Mouse (Mus musculus): Measurements from ENCODE around the gene Cdx2. TPM values are rescaled to one million over a fixed set of nuclear protein-coding genes. Genes with fewer than 3 reads are reported as not detected.

Gene Cdx2
- total RNA-seq, 1 experiment: 5.4 TPM

GRCm38 (mm10) chr5:147297249-147297648 is 9.8 kb downstream of the Cdx2 start:
- Histone ChIP-seq H3K4me1 (ENCODE audit: control insufficient read depth in 2 of 2, insufficient read depth in 2 of 2, low read length in 2 of 2, poor library complexity in 1 of 2) (peaks cover 0 to 14% of the 10 kb centered on the region in 2 experiments; a peak in 1 of 4 replicates), H3K9me3 (ENCODE audit: control insufficient read depth, insufficient read depth, low read depth, low read length) (no peaks in the 10 kb centered on the region), H3K4me3 (ENCODE audit: insufficient read depth in 1 of 2, low read depth in 1 of 2, low read length in 2 of 2, poor library complexity in 1 of 2, severe bottlenecking in 1 of 2) (no peak overlapping the region), H3K36me3 (ENCODE audit: control insufficient read depth, insufficient read depth, low read length, poor library complexity, severe bottlenecking) (no peaks in the 10 kb centered on the region), H3K9ac (ENCODE audit: insufficient read depth, low read depth, low read length, poor library complexity, severe bottlenecking) (no peak overlapping the region), H3K27ac (ENCODE audit: insufficient read depth, low read depth, low read length, poor library complexity, severe bottlenecking) (no peak overlapping the region)
- DNase-seq (ENCODE audit: low read depth, low spot score): no peak
- TF ChIP-seq CHD2 (IDR thresholded peaks at IDR 0.05; ENCODE audit: low read depth, low read length) (no peak), MAFK (IDR thresholded peaks at IDR 0.05; ENCODE audit: insufficient read depth, low read depth, low read length) (no peak), ZNF384 (IDR thresholded peaks at IDR 0.05; ENCODE audit: low read depth, low read length) (no peak), ZC3H11A (IDR thresholded peaks at IDR 0.05; ENCODE audit: borderline replicate concordance, low read depth, low read length) (no peak), HCFC1 (IDR thresholded peaks at IDR 0.05; ENCODE audit: borderline replicate concordance, insufficient read depth, low read length) (no peak)
- in situ Hi-C loops (cut with MboI; ENCODE audit: low sequenced_read_pairs in 2 of 2, unreplicated experiment in 2 of 2): no loop called here

GRCm38 (mm10) chr5:147294121-147294520 is 12.9 kb downstream of the Cdx2 start:
- H3K4me3 ChIP-seq (ENCODE audit: insufficient read depth in 1 of 2, low read depth in 1 of 2, low read length in 2 of 2, poor library complexity in 1 of 2, severe bottlenecking in 1 of 2): peak overlapping the region in 1 of 2 experiments; percentile 18; a peak in 1 of 4 replicates
- H3K9ac ChIP-seq (ENCODE audit: insufficient read depth, low read depth, low read length, poor library complexity, severe bottlenecking): no peak overlapping the region
- in situ Hi-C loops (cut with MboI; ENCODE audit: low sequenced_read_pairs in 2 of 2, unreplicated experiment in 2 of 2): no loop called here
- H3K27ac ChIP-seq (ENCODE audit: insufficient read depth, low read depth, low read length, poor library complexity, severe bottlenecking): no peak overlapping the region
- no peak for TF ChIP-seq ZNF384 (IDR thresholded peaks at IDR 0.05; ENCODE audit: low read depth, low read length)
- no peak for TF ChIP-seq HCFC1 (IDR thresholded peaks at IDR 0.05; ENCODE audit: borderline replicate concordance, insufficient read depth, low read length)
- TF ChIP-seq ZC3H11A (IDR thresholded peaks at IDR 0.05; ENCODE audit: borderline replicate concordance, low read depth, low read length): peak; percentile 23; the same call in 1 of the 2 replicates
- peaks cover 0 to 9% of the 10 kb centered on the region in 2 experiments; a peak in 1 of 4 replicates for H3K4me1 ChIP-seq (ENCODE audit: control insufficient read depth in 2 of 2, insufficient read depth in 2 of 2, low read length in 2 of 2, poor library complexity in 1 of 2)
- no peak for DNase-seq (ENCODE audit: low read depth, low spot score)
- H3K36me3 ChIP-seq (ENCODE audit: control insufficient read depth, insufficient read depth, low read length, poor library complexity, severe bottlenecking): no peaks in the 10 kb centered on the region
- no peaks in the 10 kb centered on the region for H3K9me3 ChIP-seq (ENCODE audit: control insufficient read depth, insufficient read depth, low read depth, low read length)

GRCm38 (mm10) chr5:147293127-147293910 is 13.8 kb downstream of the Cdx2 start:
- Histone ChIP-seq H3K4me3 (ENCODE audit: insufficient read depth in 1 of 2, low read depth in 1 of 2, low read length in 2 of 2, poor library complexity in 1 of 2, severe bottlenecking in 1 of 2) (peak overlapping the region in 1 of 2 experiments; percentile 18; a peak in 1 of 4 replicates), H3K27ac (ENCODE audit: insufficient read depth, low read depth, low read length, poor library complexity, severe bottlenecking) (no peak overlapping the region), H3K4me1 (ENCODE audit: control insufficient read depth in 2 of 2, insufficient read depth in 2 of 2, low read length in 2 of 2, poor library complexity in 1 of 2) (peaks cover 0 to 9% of the 10 kb centered on the region in 2 experiments; a peak in 1 of 4 replicates), H3K9ac (ENCODE audit: insufficient read depth, low read depth, low read length, poor library complexity, severe bottlenecking) (no peak overlapping the region), H3K36me3 (ENCODE audit: control insufficient read depth, insufficient read depth, low read length, poor library complexity, severe bottlenecking) (no peaks in the 10 kb centered on the region), H3K9me3 (ENCODE audit: control insufficient read depth, insufficient read depth, low read depth, low read length) (no peaks in the 10 kb centered on the region)
- in situ Hi-C loops (cut with MboI; ENCODE audit: low sequenced_read_pairs in 2 of 2, unreplicated experiment in 2 of 2): no loop called here
- no peak; the same call in 1 of the 2 replicates for TF ChIP-seq ZC3H11A (IDR thresholded peaks at IDR 0.05; ENCODE audit: borderline replicate concordance, low read depth, low read length)
- 0 out of 2 replicates have a peak, but pooled peaks have one; percentile 31 for TF ChIP-seq MAFK (IDR thresholded peaks at IDR 0.05; ENCODE audit: insufficient read depth, low read depth, low read length)
- DNase-seq (ENCODE audit: low read depth, low spot score): peak; percentile 89

GRCm38 (mm10) chr5:147292506-147293120 is 14.5 kb downstream of the Cdx2 start:
- peak overlapping the region in 1 of 2 experiments; percentile 7; a peak in 1 of 4 replicates for H3K4me3 ChIP-seq (ENCODE audit: insufficient read depth in 1 of 2, low read depth in 1 of 2, low read length in 2 of 2, poor library complexity in 1 of 2, severe bottlenecking in 1 of 2)
- H3K4me1 ChIP-seq (ENCODE audit: control insufficient read depth in 2 of 2, insufficient read depth in 2 of 2, low read length in 2 of 2, poor library complexity in 1 of 2): peaks cover 0 to 9% of the 10 kb centered on the region in 2 experiments; a peak in 1 of 4 replicates
- no peak for DNase-seq (ENCODE audit: low read depth, low spot score)
- H3K9me3 ChIP-seq (ENCODE audit: control insufficient read depth, insufficient read depth, low read depth, low read length): no peaks in the 10 kb centered on the region
- no peak overlapping the region for H3K9ac ChIP-seq (ENCODE audit: insufficient read depth, low read depth, low read length, poor library complexity, severe bottlenecking)
- TF ChIP-seq ZC3H11A (IDR thresholded peaks at IDR 0.05; ENCODE audit: borderline replicate concordance, low read depth, low read length) (no peak), MAFK (IDR thresholded peaks at IDR 0.05; ENCODE audit: insufficient read depth, low read depth, low read length) (no peak)
- in situ Hi-C loops (cut with MboI; ENCODE audit: low sequenced_read_pairs in 2 of 2, unreplicated experiment in 2 of 2): no loop called here
- no peak overlapping the region for H3K27ac ChIP-seq (ENCODE audit: insufficient read depth, low read depth, low read length, poor library complexity, severe bottlenecking)
- H3K36me3 ChIP-seq (ENCODE audit: control insufficient read depth, insufficient read depth, low read length, poor library complexity, severe bottlenecking): no peaks in the 10 kb centered on the region
